Mouse (Mus musculus): Measurements from ENCODE around the gene Ralb.

Ralb gene

GRCm38 (mm10) chr1:119451417-119451816 is 53.2 kb downstream of the Ralb start:
- no peak for DNase-seq (ENCODE audit: inconsistent ontology term)

DNA sequence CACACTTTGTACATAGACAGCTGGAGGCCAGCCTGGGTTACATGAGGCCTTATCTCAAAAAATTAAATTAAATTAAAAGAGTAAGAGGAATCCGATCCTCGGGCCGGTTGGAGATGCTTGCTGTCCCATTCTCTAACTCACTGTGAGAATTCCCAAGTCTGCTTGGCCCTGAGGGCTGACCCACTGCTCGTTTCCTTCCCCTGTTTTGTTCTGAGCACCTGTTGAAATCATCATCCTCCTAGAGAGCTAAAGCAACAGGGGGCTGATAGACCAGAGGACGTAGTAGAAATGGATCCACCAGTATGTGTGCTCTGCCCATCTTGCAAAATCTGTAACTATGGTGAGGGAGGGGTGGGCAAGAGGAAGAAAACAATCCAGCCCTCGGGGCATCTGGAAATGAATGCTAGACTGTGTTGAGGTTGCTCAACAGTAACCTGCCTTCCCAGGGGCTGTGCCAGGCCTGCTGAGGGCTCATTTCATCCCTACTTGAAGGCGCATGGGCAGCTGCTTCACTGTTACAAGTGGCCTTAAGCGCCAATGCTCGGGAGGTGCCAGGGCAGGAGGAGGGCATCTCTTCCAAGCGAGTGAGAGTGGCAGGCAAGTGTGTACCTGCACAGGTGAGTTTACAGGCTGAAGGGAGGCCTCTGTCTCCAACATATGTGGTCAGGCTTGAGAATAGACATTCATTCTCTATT is 53.8 kb downstream of the Ralb start:
- DNase-seq (ENCODE audit: inconsistent ontology term): no peak

GRCm38 (mm10) chr1:119446753-119447283 is 57.8 kb downstream of the Ralb start:
- DNase-seq (ENCODE audit: inconsistent ontology term): peak; percentile 16

- no peak for DNase-seq (ENCODE audit: inconsistent ontology term)
Measured at GRCm38 (mm10) chr1:119443591-119444350, 60.8 kb downstream of the Ralb start.

DNA sequence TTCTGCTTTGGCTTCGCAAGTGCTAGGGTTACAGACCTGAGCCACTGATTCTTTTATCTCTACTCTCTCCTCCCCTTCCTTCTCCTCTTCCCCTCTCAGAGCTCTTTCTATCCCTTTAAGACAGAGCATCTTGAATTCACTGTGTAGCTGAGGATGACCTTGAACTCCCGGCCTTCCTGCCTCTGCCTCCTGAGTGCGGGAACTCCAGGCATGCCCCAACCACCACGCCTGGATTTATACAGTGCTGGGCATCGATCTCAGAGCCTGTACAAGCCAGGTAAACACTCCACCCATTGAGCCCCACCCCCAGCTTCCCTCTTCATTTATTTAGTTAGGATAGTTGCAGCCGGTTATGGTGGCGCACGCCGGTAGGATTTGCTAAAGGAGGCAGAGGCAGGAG is 61.7 kb downstream of the Ralb start:
- DNase-seq (ENCODE audit: inconsistent ontology term): no peak

DNA sequence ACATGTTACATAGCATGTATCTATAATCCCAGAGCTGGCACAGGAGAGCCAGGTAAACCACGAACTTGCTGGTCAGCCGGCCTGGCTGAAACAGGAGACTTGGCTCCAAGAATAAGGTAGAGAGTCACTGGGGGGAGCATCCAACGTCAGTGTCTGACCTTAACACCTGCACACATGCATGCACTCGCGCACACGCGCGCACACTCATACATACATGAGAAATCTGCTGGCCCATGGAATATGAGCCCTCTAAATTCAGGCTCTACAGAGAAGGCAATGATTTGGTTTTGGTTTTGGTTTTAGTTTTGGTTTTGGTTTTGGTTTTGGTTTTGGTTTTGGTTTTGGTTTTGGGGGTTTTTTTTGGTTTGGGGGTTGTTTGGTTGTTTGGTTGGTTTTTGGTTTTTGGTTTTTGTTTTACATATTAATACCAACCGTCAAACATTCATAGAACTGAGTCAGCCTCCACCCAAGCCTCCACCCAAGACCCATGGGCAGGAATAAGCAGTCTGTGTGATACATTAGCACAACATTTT is 66.4 kb downstream of the Ralb start:
- DNase-seq (ENCODE audit: inconsistent ontology term): no peak

DNA sequence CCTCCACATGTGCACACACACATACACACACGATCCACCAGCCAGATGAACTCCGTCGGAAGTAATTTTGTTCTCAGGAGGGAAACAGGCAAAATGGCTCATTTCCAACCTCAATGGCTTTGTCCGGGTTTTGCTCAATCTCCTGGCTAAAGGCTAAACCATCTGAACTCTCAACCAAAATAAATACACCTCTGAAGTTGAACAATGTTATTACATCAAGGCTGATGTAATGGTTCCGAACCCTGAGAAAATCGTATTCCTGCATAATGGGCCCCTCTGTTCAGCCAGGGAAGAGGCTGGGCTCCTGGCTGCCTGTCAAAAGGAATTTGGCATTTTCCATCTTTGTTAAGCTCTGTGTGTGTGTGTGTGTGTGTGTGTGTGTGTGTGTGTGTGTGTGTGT is 67.2 kb downstream of the Ralb start:
- no peak for DNase-seq (ENCODE audit: inconsistent ontology term)

DNA sequence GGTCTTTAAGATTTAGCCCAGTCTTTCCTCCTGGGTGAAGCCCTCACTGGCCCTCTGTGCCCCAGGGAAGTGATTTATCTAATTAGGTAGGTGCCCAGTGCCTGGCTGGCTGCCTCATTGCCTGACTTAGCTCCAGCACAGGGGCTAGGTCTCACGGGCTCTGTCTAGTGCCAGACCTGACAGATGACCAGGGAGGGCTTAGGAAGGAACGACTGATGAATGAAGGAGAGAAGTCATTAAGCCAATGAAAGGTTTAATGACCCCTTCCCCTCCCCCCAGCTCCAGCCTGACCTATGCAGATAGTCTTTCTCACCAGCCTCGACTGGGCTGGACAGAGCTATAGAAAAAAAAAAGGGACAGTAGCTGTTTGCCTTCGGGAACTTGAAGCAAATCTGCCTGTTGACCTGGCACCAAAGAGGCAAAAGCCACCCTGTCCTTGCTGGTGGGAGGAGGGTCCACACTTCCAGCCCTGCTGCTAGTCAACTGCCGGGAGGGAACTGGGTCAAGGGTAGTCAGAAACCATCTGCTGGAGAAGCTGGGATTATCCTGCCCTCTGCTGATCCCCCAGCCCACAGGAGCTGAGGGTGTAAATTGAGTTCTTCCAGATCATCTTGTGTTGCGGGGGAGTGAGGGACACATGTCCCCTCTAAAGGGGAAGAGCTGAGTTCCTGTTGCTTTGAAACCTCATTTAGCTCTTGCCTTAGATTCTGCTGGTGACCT is 80.3 kb downstream of the Ralb start:
- no peak for DNase-seq (ENCODE audit: inconsistent ontology term)

GRCm38 (mm10) chr1:119423510-119423909 is 81.1 kb downstream of the Ralb start:
- peak; percentile 49 for DNase-seq (ENCODE audit: inconsistent ontology term)

DNA sequence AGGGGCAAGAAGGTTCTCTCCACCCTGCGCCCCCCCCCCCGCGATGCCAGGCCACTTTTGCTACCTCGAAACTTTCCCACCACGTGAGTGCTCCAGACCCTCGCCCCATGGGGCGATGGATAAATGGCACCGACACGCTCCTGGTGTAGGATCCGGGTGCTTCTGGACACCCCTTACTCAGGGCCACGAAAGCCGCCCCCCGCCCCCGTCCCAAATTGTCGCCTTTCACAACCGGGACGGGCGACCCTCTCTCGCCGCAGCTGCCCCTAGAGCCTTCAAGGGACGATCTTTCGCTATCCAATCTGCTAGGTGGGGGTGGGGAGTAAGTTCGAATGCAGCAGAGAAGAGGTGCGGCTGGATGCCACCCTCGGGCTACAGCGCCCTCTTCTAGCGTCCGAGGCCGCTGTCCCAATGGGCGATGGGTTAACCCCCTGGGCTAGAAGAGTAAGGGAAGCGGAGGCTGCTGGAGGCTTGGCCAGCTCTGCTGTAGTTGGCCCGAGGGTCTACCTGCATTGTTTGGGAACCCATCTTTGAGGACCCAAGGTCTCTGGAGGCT is 82.1 kb downstream of the Ralb start:
- DNase-seq (ENCODE audit: inconsistent ontology term): peak; percentile 39

DNA sequence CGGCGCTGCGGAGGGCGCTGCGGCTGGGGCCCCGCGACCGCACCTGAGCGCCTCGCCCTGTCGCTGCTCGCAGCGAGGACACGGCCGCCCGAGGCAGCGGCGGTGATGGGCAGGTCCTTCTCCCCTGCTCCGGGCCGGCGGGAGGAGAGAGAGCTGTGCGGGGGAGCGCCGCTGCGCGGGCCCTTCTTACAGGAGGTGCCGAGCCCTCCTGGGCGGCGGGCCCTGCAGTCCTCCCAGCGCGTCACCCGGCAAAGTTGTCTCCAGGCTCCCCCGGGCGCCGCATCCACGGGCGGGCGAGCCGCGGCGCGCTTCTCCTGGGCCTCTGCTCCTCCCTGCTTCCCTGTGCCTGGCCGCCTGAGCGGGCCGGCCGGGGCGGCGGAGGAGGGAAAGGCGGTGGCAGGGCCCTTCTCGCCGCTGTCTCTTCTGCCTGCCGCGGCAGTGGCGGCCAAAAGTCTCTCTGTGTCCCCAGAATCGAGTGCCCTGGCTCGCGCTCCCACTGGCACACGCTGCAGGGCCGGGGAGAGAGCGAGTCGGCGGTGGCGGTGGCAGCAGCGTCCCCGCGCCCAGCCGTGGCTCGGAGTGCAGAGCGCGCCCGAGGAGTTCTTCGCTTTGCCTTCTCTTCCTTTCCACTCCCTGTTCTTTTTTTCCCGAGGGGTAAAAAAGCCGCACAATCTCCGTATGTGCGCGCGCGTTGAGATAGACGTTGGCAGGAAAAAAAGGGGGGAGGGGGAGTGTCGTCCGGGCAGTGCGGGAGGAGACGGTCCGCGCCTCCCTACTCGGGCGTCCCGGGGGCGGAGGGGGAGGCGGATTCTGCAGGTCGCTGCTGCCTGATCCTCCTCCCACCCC is 82.8 kb downstream of the Ralb start, which contains the start of gene Inhbb:
Gene Inhbb, minus strand, starts transcription at position 673 of the 846 bp plus-strand sequence.
- DNase-seq (ENCODE audit: inconsistent ontology term): peak; percentile 71

DNA sequence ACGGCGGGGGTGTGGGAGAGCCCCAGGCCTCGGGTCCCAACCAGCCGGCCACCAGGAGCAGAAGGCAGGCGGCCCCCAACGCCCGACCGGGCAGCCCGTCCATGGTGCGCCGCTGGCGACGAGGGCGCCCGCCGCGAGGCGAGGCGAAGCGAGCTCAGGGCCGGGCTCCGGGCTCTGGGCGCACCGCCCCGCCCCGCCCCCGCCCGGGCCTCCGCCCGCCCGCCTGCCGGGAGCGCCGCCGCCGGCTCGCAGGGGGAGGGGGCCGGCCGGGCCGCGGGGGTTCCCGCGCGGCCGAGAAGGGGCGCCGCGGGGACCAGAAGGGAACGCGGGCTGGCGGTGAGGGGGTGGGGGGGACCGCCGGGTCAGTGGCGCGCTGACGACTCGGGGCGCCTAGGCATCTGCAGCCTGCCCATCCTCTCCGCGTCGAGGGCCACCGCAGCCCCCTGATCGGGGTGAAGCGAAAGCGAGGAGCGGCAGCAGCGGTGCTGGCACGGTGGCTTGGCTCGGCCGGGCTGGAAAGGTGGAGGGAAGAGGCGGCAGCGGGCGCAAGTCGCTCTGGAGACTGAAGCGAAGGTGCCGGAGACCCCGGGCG is 83.5 kb downstream of the Ralb start:
- DNase-seq (ENCODE audit: inconsistent ontology term): peak; percentile 32

All from Muller cell, postnatal 12 days (primary cell).